Mouse (Mus musculus) liver, embryonic 14 days (tissue): Measurements from ENCODE around the gene Akr1cl. TPM values are rescaled to one million over a fixed set of nuclear protein-coding genes. Genes with fewer than 3 reads are reported as not detected.

Source experiments
- polyA plus RNA-seq: library from polyadenylated mRNA; depleted of rRNA; stranded (reverse); fragments of >200 nt; gene quantifications from 2 replicates; pipeline ENCODE4 v1.2.3, GENCODE M21; 2012; rRNA removed

Akr1cl gene
- polyA plus RNA-seq = 0.01 and 0.05 TPM in 2 replicates

GRCm38 (mm10) chr1:65032641-65033040 is at the start of gene Akr1cl:
Akr1cl (minus strand) TSS chr1:65032759.

GRCm38 (mm10) chr1:65082188-65082587 is 49.6 kb upstream of the Akr1cl start, which contains the start of gene Crygb:
Crygb (minus strand) TSS chr1:65082288.

GRCm38 (mm10) chr1:65073589-65073988 is 41.0 kb upstream of the Akr1cl start, which contains the start of gene Crygc:
Crygc (minus strand) TSS chr1:65073689.

GRCm38 (mm10) chr1:65063352-65063751 is 30.8 kb upstream of the Akr1cl start, which contains the start of gene Crygd:
Crygd (minus strand) TSS chr1:65063452.

GRCm38 (mm10) chr1:65050952-65051351 is 18.4 kb upstream of the Akr1cl start, which contains the start of gene Cryge:
Cryge (minus strand) TSS chr1:65051149.

Other genes starting within 250 kb of the Akr1cl start
- 0.71 and 0.82 TPM in 2 replicates for gene Plekhm3, start 75.9 kb downstream of the Akr1cl start, polyA plus RNA-seq
- not detected in 2 replicates for gene Cryge, start 18.4 kb upstream of the Akr1cl start, polyA plus RNA-seq
- gene Crygd, start 30.7 kb upstream of the Akr1cl start, polyA plus RNA-seq = not detected in 2 replicates
- gene Crygc, start 40.9 kb upstream of the Akr1cl start, polyA plus RNA-seq = not detected in 2 replicates
- gene Crygb, start 49.5 kb upstream of the Akr1cl start, polyA plus RNA-seq = not detected in 2 replicates
- not detected in 2 replicates for gene Cryga, start 70.6 kb upstream of the Akr1cl start, polyA plus RNA-seq
- not detected in 2 replicates for gene Gm28845, start 86.8 kb upstream of the Akr1cl start, polyA plus RNA-seq
- 0.10 and 0.17 TPM in 2 replicates for gene D630023F18Rik, start 90.5 kb upstream of the Akr1cl start, polyA plus RNA-seq
- 35.6 and 43.4 TPM in 2 replicates for gene Idh1, start 153.7 kb upstream of the Akr1cl start, polyA plus RNA-seq
- 2.8 and 3.3 TPM in 2 replicates for gene Pikfyve, start 153.9 kb upstream of the Akr1cl start, polyA plus RNA-seq
- 0.01 TPM in 1 of 2 replicates, not detected in the other for gene Pth2r, start 249.3 kb upstream of the Akr1cl start, polyA plus RNA-seq